Mouse (Mus musculus): ENCODE data around the gene Tgm1.

DNA sequence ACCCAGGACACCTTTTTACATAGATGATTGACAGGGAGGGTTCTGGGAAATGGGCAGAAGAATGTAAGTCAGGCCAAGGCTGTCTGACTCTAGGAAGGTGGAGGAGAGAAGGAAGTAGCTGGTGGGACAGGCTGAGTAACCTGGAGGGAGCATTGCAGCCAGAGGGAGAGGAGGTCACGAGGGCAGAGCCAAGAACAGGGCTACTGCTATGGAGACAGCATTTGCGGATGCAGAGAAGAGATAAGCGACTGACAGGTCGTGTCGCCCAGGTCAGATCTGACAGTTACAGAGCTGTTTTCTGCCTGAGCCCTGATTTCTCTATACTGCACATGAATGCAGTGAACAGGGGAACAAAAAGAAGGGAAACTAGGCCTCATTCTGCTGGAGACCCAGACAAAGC, 6.3 kb downstream of the Tgm1 start:
- TF ChIP-seq POLR2A (IDR thresholded peaks at IDR 0.05; ENCODE audit: borderline replicate concordance, low read depth, low read length), result no peak
- no peak for TF ChIP-seq CTCF (IDR thresholded peaks at IDR 0.05; ENCODE audit: low read depth, low read length)

Data from bone marrow macrophage, adult 2 months (primary cell).